Mouse (Mus musculus) midbrain, embryonic 15.5 days (tissue): ENCODE data around the gene Erc1. TPM values are rescaled to one million over a fixed set of nuclear protein-coding genes. Genes with fewer than 3 reads are reported as not detected.

ENCODE experiments used
- ATAC-seq: fragments of 200-750 bp; cut with Nextera tagmentation; replicated peaks from 2 replicates; pipeline ENCODE4 v1.8.0; 2017; ENCODE audit warnings: moderate TSS enrichment
- H3K27ac ChIP-seq: fragments of 300-500 bp; sonication (generic); 2 replicates; pipeline ENCODE4 v1.5.1; 2015; ENCODE audit warnings: mild to moderate bottlenecking, inconsistent platforms
- H3K27me3 ChIP-seq: fragments of 300-500 bp; sonication (generic); replicated peaks from 2 replicates; pipeline ENCODE4 v1.6.1; 2015; ENCODE audit warnings: inconsistent platforms
- H3K36me3 ChIP-seq: fragments of 300-500 bp; sonication (generic); replicated peaks from 2 replicates; pipeline ENCODE4 v1.6.1; 2015; ENCODE audit warnings: inconsistent platforms
- H3K4me1 ChIP-seq: fragments of 300-500 bp; sonication (generic); 2 replicates; pipeline ENCODE4 v1.6.1; 2015; ENCODE audit warnings: inconsistent platforms
- H3K4me2 ChIP-seq: fragments of 300-500 bp; sonication (generic); 2 replicates; pipeline ENCODE4 v1.6.1; 2015; ENCODE audit warnings: inconsistent platforms, mild to moderate bottlenecking, moderate library complexity
- H3K4me3 ChIP-seq: fragments of 300-500 bp; sonication (generic); 2 replicates; pipeline ENCODE4 v1.5.1; 2015; ENCODE audit warnings: mild to moderate bottlenecking, inconsistent platforms
- H3K9ac ChIP-seq: fragments of 300-500 bp; sonication (generic); 2 replicates; pipeline ENCODE4 v1.6.1; 2015; ENCODE audit warnings: mild to moderate bottlenecking, inconsistent platforms
- H3K9me3 ChIP-seq: fragments of 300-500 bp; sonication (generic); 2 replicates; pipeline ENCODE4 v1.6.1; 2016; ENCODE audit warnings: inconsistent platforms
- WGBS: fragments of 180-500 bp; shearing (Covaris S2); methylation state at CpG from one replicate; pipeline ENCODE4 v1.1.7; 2015; ENCODE audit warnings: mixed read lengths; 5-methylcytosine and 5-hydroxymethylcytosine counted together
- polyA plus RNA-seq: library from polyadenylated mRNA; unstranded; fragments of >200 nt; fragmentation: Nextera tagmentation; extraction: Ambion mirVana; gene quantifications from 2 replicates; pipeline ENCODE4 v1.2.1, GENCODE M21; 2015

Erc1 gene
- 56.6 and 58.9 TPM in 2 replicates for polyA plus RNA-seq

DNA sequence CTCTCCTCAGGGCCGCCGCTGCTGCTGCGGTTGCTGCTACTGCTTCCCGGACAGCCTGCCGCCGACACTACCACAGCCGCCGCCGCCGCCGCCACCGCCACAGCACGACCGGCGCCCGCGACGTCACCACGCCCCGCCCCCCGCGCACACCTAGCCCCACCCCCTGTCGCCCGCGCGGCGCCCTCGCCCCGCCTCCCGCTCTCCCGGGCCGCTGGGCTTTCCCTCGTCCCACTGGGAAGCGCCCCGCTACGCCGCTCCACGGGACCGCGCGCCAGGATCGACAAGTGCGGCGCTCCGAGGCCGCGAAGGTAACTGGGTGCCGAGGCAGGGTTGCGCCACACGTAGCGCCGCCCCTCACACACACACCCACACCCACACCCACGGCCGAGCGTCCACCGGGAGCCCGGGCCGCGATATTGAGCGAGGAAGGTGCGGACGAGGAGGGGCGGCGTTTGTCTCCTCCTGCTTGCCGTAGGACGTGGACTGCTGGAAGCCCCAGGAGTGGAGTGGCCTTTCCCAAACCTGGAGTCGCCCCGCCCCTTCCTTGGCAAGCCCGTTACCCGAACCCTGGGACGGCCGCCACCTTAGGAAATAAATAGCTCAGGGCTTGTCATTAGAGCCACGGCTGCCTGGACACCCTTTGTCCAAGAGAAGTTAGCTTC, at the start of gene Erc1:
Erc1 (minus strand) TSS at position 134 of the 662 bp plus-strand sequence.
- peak; percentile 96 for ATAC-seq
- Histone ChIP-seq H3K27me3 (no peaks in the 10 kb centered on the region), H3K4me1 (peaks cover 28% of the 10 kb centered on the region), H3K9me3 (no peaks in the 10 kb centered on the region), H3K4me3 (peak within 1 kb of the TSS; percentile 97), H3K4me2 (peak within 1 kb of the TSS; percentile 66), H3K36me3 (no peaks in the 10 kb centered on the region), H3K9ac (peak within 1 kb of the TSS; percentile 90), H3K27ac (peak within 1 kb of the TSS; percentile 99)
- WGBS: under 1% methylated on average over 59 of the region's 73 CpGs

DNA sequence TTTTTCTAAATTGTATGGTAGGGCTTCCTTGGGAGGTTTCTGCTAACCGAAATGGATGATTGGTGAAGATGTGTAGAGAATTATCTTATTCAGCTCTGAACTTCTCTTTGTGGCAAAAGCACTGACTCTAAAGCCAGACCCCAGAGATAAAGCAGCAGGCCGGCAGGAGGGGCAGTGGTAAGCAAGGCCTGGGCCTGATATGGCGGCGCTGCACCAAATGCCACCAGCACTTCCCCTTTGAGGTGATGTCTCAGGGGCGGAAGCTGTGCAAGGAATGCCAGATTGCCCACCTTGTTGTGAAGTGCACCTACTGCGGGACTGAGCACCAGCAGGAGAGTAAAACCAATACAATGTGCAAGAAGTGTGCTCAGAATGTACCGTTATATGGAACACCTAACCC, 44.7 kb upstream of the Erc1 start:
- ATAC-seq: no peak
- Histone ChIP-seq H3K36me3 (no peaks in the 10 kb centered on the region), H3K9me3 (no peaks in the 10 kb centered on the region), H3K27ac (no peak overlapping the region), H3K9ac (no peak overlapping the region), H3K4me1 (no peaks in the 10 kb centered on the region), H3K4me2 (no peak overlapping the region), H3K4me3 (no peak overlapping the region), H3K27me3 (no peaks in the 10 kb centered on the region)
- WGBS: 88% methylated on average over 7 of the region's 7 CpGs

DNA sequence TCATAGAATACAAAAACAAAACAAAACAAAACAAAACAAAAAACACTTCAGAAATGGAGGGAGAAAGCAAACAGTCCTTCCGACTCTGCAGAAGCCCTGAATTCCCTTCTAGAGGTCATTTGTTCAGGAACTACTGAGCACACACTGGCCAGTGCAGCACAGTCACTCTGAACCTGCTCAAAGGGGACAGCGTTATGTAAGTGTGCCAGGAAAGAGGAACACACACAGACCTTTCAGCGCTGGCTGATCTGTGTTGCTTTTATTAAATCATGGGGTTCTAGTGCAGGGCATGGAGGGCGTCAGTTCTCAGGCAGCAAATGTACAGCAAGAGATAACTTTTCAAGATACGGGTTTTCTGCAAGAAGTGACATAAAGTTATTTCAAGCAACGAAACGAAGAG, 35.2 kb upstream of the Erc1 start:
- Histone ChIP-seq H3K27ac (no peak overlapping the region), H3K27me3 (no peaks in the 10 kb centered on the region), H3K4me3 (no peak overlapping the region), H3K9ac (no peak overlapping the region), H3K9me3 (no peaks in the 10 kb centered on the region), H3K4me2 (no peak overlapping the region), H3K36me3 (no peaks in the 10 kb centered on the region), H3K4me1 (no peaks in the 10 kb centered on the region)
- no peak for ATAC-seq
- 81% methylated on average over 7 of the region's 7 CpGs for WGBS

DNA sequence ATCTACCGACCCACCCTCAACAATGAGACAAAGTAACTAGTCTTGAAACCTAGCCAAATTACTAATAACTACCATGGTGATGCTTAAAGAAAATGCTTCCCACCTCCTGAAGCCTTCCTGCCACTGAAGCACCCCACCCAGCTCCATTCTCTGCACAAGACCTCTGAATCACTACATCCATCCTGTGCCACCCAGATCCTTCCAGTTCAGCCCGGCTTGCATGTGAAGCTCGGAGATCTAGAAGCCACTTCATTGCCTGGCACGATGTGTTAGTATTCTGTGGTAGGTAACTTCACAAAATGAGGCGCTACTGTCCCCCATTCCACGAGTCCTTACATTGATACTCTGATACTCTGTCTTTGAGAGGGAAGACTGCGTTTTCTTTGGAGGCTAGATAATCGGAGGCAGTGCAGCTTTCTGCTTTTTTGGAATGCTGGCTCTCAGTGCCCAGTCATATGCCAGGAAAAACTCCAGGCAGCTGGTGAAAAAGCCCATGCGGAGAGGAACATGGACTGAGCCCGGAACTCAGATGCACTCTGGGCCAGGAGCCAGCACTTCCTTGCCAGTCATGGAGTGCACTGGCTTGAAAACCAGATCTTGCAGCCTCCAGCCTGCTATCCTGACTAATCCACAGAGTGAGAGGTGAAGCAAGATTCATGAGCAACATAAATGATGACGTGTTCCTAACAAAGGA, 16.5 kb upstream of the Erc1 start:
- Histone ChIP-seq H3K27me3 (no peaks in the 10 kb centered on the region), H3K4me3 (no peak overlapping the region), H3K4me2 (no peak overlapping the region), H3K36me3 (no peaks in the 10 kb centered on the region), H3K27ac (no peak overlapping the region), H3K4me1 (no peaks in the 10 kb centered on the region), H3K9ac (no peak overlapping the region), H3K9me3 (no peaks in the 10 kb centered on the region)
- ATAC-seq: no peak
- 85% methylated on average over 11 of the region's 11 CpGs for WGBS

DNA sequence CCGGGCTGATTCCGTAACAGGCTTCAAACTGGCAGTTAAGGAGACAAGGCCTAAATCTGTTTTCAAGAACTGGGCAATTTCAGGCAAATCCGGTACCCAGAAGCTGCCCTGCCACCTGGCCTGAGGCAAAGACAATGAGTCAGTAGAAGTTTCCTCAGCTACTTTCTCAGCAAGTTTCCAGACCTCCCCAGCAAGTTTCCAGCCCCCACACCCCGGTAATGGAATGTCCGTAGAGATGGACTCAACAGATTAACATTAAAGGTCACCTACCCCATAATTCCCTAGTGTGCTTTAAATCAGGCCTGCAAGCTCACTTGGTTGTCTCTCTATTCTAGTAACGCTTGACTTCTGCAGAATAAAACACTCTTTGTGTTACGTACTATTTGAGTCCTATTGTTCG, 13.6 kb upstream of the Erc1 start:
- Histone ChIP-seq H3K36me3 (no peaks in the 10 kb centered on the region), H3K4me2 (no peak overlapping the region), H3K9me3 (no peaks in the 10 kb centered on the region), H3K9ac (no peak overlapping the region), H3K27ac (no peak overlapping the region), H3K4me3 (no peak overlapping the region), H3K27me3 (no peaks in the 10 kb centered on the region), H3K4me1 (no peaks in the 10 kb centered on the region)
- 31% methylated on average over 8 of the region's 8 CpGs for WGBS
- ATAC-seq: no peak

GRCm38 (mm10) chr6:119860236-119860635, 12.3 kb upstream of the Erc1 start:
- Histone ChIP-seq H3K9me3 (no peaks in the 10 kb centered on the region), H3K27ac (no peak overlapping the region), H3K4me1 (no peaks in the 10 kb centered on the region), H3K9ac (no peak overlapping the region), H3K27me3 (no peaks in the 10 kb centered on the region), H3K4me2 (no peak overlapping the region), H3K4me3 (no peak overlapping the region), H3K36me3 (no peaks in the 10 kb centered on the region)
- WGBS: 97% methylated on average over 2 of the region's 2 CpGs
- ATAC-seq: no peak

GRCm38 (mm10) chr6:119855471-119855870, 7.5 kb upstream of the Erc1 start:
- H3K4me2 ChIP-seq: no peak overlapping the region
- no peak overlapping the region for H3K9ac ChIP-seq
- H3K9me3 ChIP-seq: no peaks in the 10 kb centered on the region
- no peaks in the 10 kb centered on the region for H3K27me3 ChIP-seq
- H3K4me3 ChIP-seq: no peak overlapping the region
- no peaks in the 10 kb centered on the region for H3K36me3 ChIP-seq
- H3K27ac ChIP-seq: no peak overlapping the region
- no peaks in the 10 kb centered on the region for H3K4me1 ChIP-seq
- WGBS: 74% methylated on average over 4 of the region's 4 CpGs
- no peak for ATAC-seq

- Histone ChIP-seq H3K36me3 (no peaks in the 10 kb centered on the region), H3K27me3 (no peaks in the 10 kb centered on the region), H3K4me1 (peaks cover 4% of the 10 kb centered on the region), H3K4me2 (no peak overlapping the region), H3K9me3 (no peaks in the 10 kb centered on the region), H3K27ac (no peak overlapping the region), H3K4me3 (no peak overlapping the region), H3K9ac (no peak overlapping the region)
- WGBS: 57% methylated on average over 2 of the region's 2 CpGs
- no peak for ATAC-seq
Observed at GRCm38 (mm10) chr6:119854156-119854555, 6.2 kb upstream of the Erc1 start.

- Histone ChIP-seq H3K9ac (no peak overlapping the region), H3K4me3 (no peak overlapping the region), H3K4me2 (peak overlapping the region; percentile 66; the same call in 1 of the 2 replicates), H3K4me1 (peaks cover 28% of the 10 kb centered on the region), H3K36me3 (no peaks in the 10 kb centered on the region), H3K27ac (no peak overlapping the region), H3K9me3 (no peaks in the 10 kb centered on the region), H3K27me3 (no peaks in the 10 kb centered on the region)
- no peak for ATAC-seq
- WGBS: 94% methylated on average over 3 of the region's 3 CpGs
Observed at GRCm38 (mm10) chr6:119849858-119850257, 1.9 kb upstream of the Erc1 start.

DNA sequence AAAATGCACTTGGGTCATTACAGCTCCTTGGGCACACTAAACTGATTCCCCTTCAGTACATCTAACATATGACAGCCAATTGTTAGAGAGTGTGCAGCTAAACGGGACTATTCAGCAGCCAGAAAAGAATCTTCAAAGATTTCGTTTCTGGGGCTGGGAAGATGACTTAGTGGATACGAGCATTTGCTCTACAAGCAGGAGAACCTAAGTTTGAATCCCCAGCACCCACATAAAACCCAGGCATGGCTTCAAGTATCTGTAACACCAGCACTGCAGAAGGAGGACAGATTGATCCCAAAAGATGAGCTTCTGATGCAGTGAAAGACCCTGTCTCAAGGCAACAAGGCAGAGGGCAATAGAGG, 1.4 kb upstream of the Erc1 start:
- H3K9me3 ChIP-seq: no peaks in the 10 kb centered on the region
- H3K27ac ChIP-seq: peak overlapping the region; percentile 99
- H3K9ac ChIP-seq: peak overlapping the region; percentile 90; the same call in 1 of the 2 replicates
- H3K27me3 ChIP-seq: no peaks in the 10 kb centered on the region
- peaks cover 28% of the 10 kb centered on the region for H3K4me1 ChIP-seq
- 39% methylated on average over 3 of the region's 3 CpGs for WGBS
- H3K4me3 ChIP-seq: peak overlapping the region; percentile 97
- no peaks in the 10 kb centered on the region for H3K36me3 ChIP-seq
- peak overlapping the region; percentile 66 for H3K4me2 ChIP-seq
- no peak for ATAC-seq

DNA sequence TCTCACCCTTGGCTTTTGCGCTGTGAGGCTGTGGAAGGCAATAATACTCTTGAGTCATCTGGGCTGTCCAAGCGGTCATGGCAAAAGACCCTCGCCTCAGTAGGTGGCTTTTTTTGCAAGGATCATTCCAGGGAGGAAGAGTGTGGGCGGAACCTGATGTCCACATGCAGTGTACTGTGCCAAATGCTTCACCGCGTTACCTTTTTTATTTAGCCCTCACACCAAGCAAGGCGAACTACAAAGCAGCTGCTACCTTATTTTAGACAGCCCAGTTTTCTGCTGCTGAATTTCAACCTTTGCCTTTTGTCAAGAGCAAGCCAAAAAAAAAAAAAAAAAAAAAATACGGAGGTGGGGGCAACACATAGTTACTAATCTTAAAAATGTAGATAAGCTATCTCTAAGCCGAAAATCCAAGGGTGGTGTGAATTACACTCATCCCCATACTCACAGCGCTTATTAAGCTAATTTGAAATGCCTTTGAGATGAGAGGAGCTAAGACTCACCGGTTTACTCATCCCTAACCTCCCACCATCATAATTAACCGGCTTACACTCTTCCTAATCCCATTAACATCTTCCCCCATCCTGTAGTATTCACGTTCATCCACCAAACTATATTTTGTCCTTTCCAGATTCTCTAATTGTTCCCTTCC, 855 bp upstream of the Erc1 start:
- Histone ChIP-seq H3K9me3 (no peaks in the 10 kb centered on the region), H3K4me3 (peak overlapping the region; percentile 97), H3K4me2 (peak overlapping the region; percentile 66), H3K4me1 (peaks cover 28% of the 10 kb centered on the region), H3K27me3 (no peaks in the 10 kb centered on the region), H3K27ac (peak overlapping the region; percentile 99), H3K9ac (peak overlapping the region; percentile 90), H3K36me3 (no peaks in the 10 kb centered on the region)
- ATAC-seq: no peak; the same call in 1 of the 2 replicates
- WGBS: 8% methylated on average over 13 of the region's 13 CpGs

- H3K27ac ChIP-seq: peak overlapping the region; percentile 99
- peak; percentile 47 for ATAC-seq
- H3K36me3 ChIP-seq: no peaks in the 10 kb centered on the region
- H3K27me3 ChIP-seq: no peaks in the 10 kb centered on the region
- peaks cover 28% of the 10 kb centered on the region for H3K4me1 ChIP-seq
- no peaks in the 10 kb centered on the region for H3K9me3 ChIP-seq
- peak overlapping the region; percentile 97 for H3K4me3 ChIP-seq
- under 1% methylated on average over 38 of the region's 40 CpGs for WGBS
- peak overlapping the region; percentile 66 for H3K4me2 ChIP-seq
- peak overlapping the region; percentile 90 for H3K9ac ChIP-seq
Observed at GRCm38 (mm10) chr6:119847518-119848033, 391 bp downstream of the Erc1 start.
